Mouse (Mus musculus) hindbrain, embryonic 15.5 days (tissue): ENCODE measurements around the gene Thrb. TPM values are rescaled to one million over a fixed set of nuclear protein-coding genes. Genes with fewer than 3 reads are reported as not detected.
A peak's percentile ranks its signal among the peaks of the same experiment; 100 is the strongest.

Source experiments
- ATAC-seq: fragments of 200-750 bp; cut with Nextera tagmentation; 2 replicates; pipeline ENCODE4 v1.8.0; 2017; ENCODE audit warnings: low read depth, moderate number of reproducible peaks, moderate TSS enrichment; ENCODE audit not compliant: low FRiP score
- H3K27ac ChIP-seq: fragments of 300-500 bp; sonication (generic); replicated peaks from 2 replicates; pipeline ENCODE4 v1.5.1; 2015; ENCODE audit warnings: mild to moderate bottlenecking, inconsistent platforms
- H3K27me3 ChIP-seq: fragments of 300-500 bp; sonication (generic); 2 replicates; pipeline ENCODE4 v1.6.1; 2015; ENCODE audit warnings: control low read depth, inconsistent platforms
- H3K36me3 ChIP-seq: fragments of 300-500 bp; sonication (generic); 2 replicates; pipeline ENCODE4 v1.6.1; 2015; ENCODE audit warnings: control low read depth, inconsistent platforms
- H3K4me1 ChIP-seq: fragments of 300-500 bp; sonication (generic); replicated peaks from 2 replicates; pipeline ENCODE4 v1.6.1; 2015; ENCODE audit warnings: control low read depth, inconsistent platforms
- H3K4me2 ChIP-seq: fragments of 300-500 bp; sonication (generic); 2 replicates; pipeline ENCODE4 v1.6.1; 2015; ENCODE audit warnings: moderate library complexity, mild to moderate bottlenecking, inconsistent platforms
- H3K4me3 ChIP-seq: fragments of 300-500 bp; sonication (generic); 2 replicates; pipeline ENCODE4 v1.5.1; 2015; ENCODE audit warnings: mild to moderate bottlenecking, inconsistent platforms
- H3K9ac ChIP-seq: fragments of 300-500 bp; sonication (generic); 2 replicates; pipeline ENCODE4 v1.6.1; 2015; ENCODE audit warnings: inconsistent platforms
- H3K9me3 ChIP-seq: fragments of 300-500 bp; sonication (generic); 2 replicates; pipeline ENCODE4 v1.6.1; 2016; ENCODE audit warnings: control low read depth, inconsistent platforms
- WGBS: fragments of 180-500 bp; shearing (Covaris S2); methylation state at CpG from one replicate; pipeline ENCODE4 v1.1.7; 2015; 5-methylcytosine and 5-hydroxymethylcytosine counted together
- polyA plus RNA-seq: library from polyadenylated mRNA; unstranded; fragments of >200 nt; fragmentation: Nextera tagmentation; extraction: Ambion mirVana; gene quantifications from 2 replicates; pipeline ENCODE4 v1.2.1, GENCODE M21; 2015

Thrb gene
- polyA plus RNA-seq, 1 experiment from 2014 or later = 2.3 TPM

GRCm38 (mm10) chr14:17903121-17903520, 243.1 kb downstream of the Thrb start:
- no peak for ATAC-seq

GRCm38 (mm10) chr14:17904554-17904953, 244.5 kb downstream of the Thrb start:
- no peak for ATAC-seq
- WGBS = 68% methylated on average over 1 of the region's 1 CpGs
- Histone ChIP-seq H3K4me2 (no peak overlapping the region), H3K4me3 (no peak overlapping the region), H3K27ac (no peak overlapping the region), H3K4me1 (no peaks in the 10 kb centered on the region), H3K9ac (no peak overlapping the region), H3K36me3 (no peaks in the 10 kb centered on the region), H3K9me3 (no peaks in the 10 kb centered on the region), H3K27me3 (no peaks in the 10 kb centered on the region)

More at GRCm38 (mm10) chr14:17903121-17903520, 243.1 kb downstream of the Thrb start:
- Histone ChIP-seq H3K36me3 (no peaks in the 10 kb centered on the region), H3K4me2 (no peak overlapping the region), H3K9me3 (no peaks in the 10 kb centered on the region), H3K4me1 (no peaks in the 10 kb centered on the region), H3K9ac (no peak overlapping the region), H3K4me3 (no peak overlapping the region), H3K27me3 (no peaks in the 10 kb centered on the region), H3K27ac (no peak overlapping the region)
- WGBS = 91% methylated on average over 2 of the region's 2 CpGs

GRCm38 (mm10) chr14:17905627-17906026, 245.6 kb downstream of the Thrb start:
- Histone ChIP-seq H3K4me2 (no peak overlapping the region), H3K4me3 (no peak overlapping the region), H3K9ac (no peak overlapping the region), H3K4me1 (no peaks in the 10 kb centered on the region), H3K27me3 (no peaks in the 10 kb centered on the region), H3K27ac (no peak overlapping the region), H3K36me3 (no peaks in the 10 kb centered on the region), H3K9me3 (no peaks in the 10 kb centered on the region)
- WGBS = 81% methylated on average over 3 of the region's 3 CpGs
- ATAC-seq = no peak

- H3K27ac ChIP-seq = no peak overlapping the region
- no peaks in the 10 kb centered on the region for H3K27me3 ChIP-seq
- 70% methylated on average over 4 of the region's 4 CpGs for WGBS
- no peak overlapping the region for H3K4me3 ChIP-seq
- H3K9me3 ChIP-seq = no peaks in the 10 kb centered on the region
- no peak overlapping the region for H3K9ac ChIP-seq
- no peak overlapping the region for H3K4me2 ChIP-seq
- ATAC-seq = no peak
- H3K4me1 ChIP-seq = no peaks in the 10 kb centered on the region
- H3K36me3 ChIP-seq = no peaks in the 10 kb centered on the region
Observed at GRCm38 (mm10) chr14:17906931-17907330, 246.9 kb downstream of the Thrb start.

GRCm38 (mm10) chr14:17911157-17911556, 251.1 kb downstream of the Thrb start:
- Histone ChIP-seq H3K9ac (no peak overlapping the region), H3K36me3 (no peaks in the 10 kb centered on the region), H3K4me2 (no peak overlapping the region), H3K9me3 (no peaks in the 10 kb centered on the region), H3K4me1 (no peaks in the 10 kb centered on the region), H3K27ac (no peak overlapping the region), H3K27me3 (no peaks in the 10 kb centered on the region), H3K4me3 (no peak overlapping the region)
- no peak for ATAC-seq
- 87% methylated on average over 3 of the region's 3 CpGs for WGBS

- Histone ChIP-seq H3K9me3 (no peaks in the 10 kb centered on the region), H3K4me3 (no peak overlapping the region), H3K27me3 (no peaks in the 10 kb centered on the region), H3K27ac (no peak overlapping the region), H3K4me2 (no peak overlapping the region), H3K4me1 (no peaks in the 10 kb centered on the region), H3K36me3 (no peaks in the 10 kb centered on the region), H3K9ac (no peak overlapping the region)
- no peak for ATAC-seq
- WGBS = 68% methylated on average over 6 of the region's 6 CpGs
Observed at GRCm38 (mm10) chr14:17912573-17913207, 252.6 kb downstream of the Thrb start.

- Histone ChIP-seq H3K36me3 (no peaks in the 10 kb centered on the region), H3K9me3 (no peaks in the 10 kb centered on the region), H3K27ac (no peak overlapping the region), H3K9ac (no peak overlapping the region), H3K4me2 (no peak overlapping the region), H3K4me3 (no peak overlapping the region), H3K4me1 (no peaks in the 10 kb centered on the region), H3K27me3 (no peaks in the 10 kb centered on the region)
- ATAC-seq = no peak
- WGBS = 89% methylated on average over 2 of the region's 2 CpGs
Observed at GRCm38 (mm10) chr14:17915556-17915955, 255.5 kb downstream of the Thrb start.

- H3K27me3 ChIP-seq = no peaks in the 10 kb centered on the region
- no peak overlapping the region for H3K9ac ChIP-seq
- H3K27ac ChIP-seq = no peak overlapping the region
- no peaks in the 10 kb centered on the region for H3K36me3 ChIP-seq
- H3K9me3 ChIP-seq = no peaks in the 10 kb centered on the region
- WGBS = 83% methylated on average over 2 of the region's 2 CpGs
- H3K4me1 ChIP-seq = no peaks in the 10 kb centered on the region
- H3K4me3 ChIP-seq = no peak overlapping the region
- ATAC-seq = no peak
- no peak overlapping the region for H3K4me2 ChIP-seq
Observed at GRCm38 (mm10) chr14:17916651-17917050, 256.6 kb downstream of the Thrb start.

- no peaks in the 10 kb centered on the region for H3K27me3 ChIP-seq
- H3K4me2 ChIP-seq = no peak overlapping the region
- no peak overlapping the region for H3K9ac ChIP-seq
- H3K4me3 ChIP-seq = no peak overlapping the region
- H3K27ac ChIP-seq = no peak overlapping the region
- WGBS = 77% methylated on average over 3 of the region's 3 CpGs
- ATAC-seq = peak; percentile 54; the same call in 1 of the 2 replicates
- H3K9me3 ChIP-seq = no peaks in the 10 kb centered on the region
- no peaks in the 10 kb centered on the region for H3K4me1 ChIP-seq
- H3K36me3 ChIP-seq = no peaks in the 10 kb centered on the region
Observed at GRCm38 (mm10) chr14:17917124-17917763, 257.2 kb downstream of the Thrb start.

GRCm38 (mm10) chr14:17917899-17918298, 257.8 kb downstream of the Thrb start:
- no peak overlapping the region for H3K4me2 ChIP-seq
- 41% methylated on average over 3 of the region's 3 CpGs for WGBS
- ATAC-seq = no peak
- no peaks in the 10 kb centered on the region for H3K4me1 ChIP-seq
- H3K9ac ChIP-seq = no peak overlapping the region
- H3K4me3 ChIP-seq = no peak overlapping the region
- H3K9me3 ChIP-seq = no peaks in the 10 kb centered on the region
- H3K36me3 ChIP-seq = no peaks in the 10 kb centered on the region
- no peaks in the 10 kb centered on the region for H3K27me3 ChIP-seq
- H3K27ac ChIP-seq = no peak overlapping the region

GRCm38 (mm10) chr14:17922807-17923704, 263.0 kb downstream of the Thrb start:
- 75% methylated on average over 8 of the region's 8 CpGs for WGBS
- no peak for ATAC-seq
- Histone ChIP-seq H3K9ac (no peak overlapping the region), H3K27ac (no peak overlapping the region), H3K9me3 (no peaks in the 10 kb centered on the region), H3K27me3 (no peaks in the 10 kb centered on the region), H3K36me3 (no peaks in the 10 kb centered on the region), H3K4me2 (no peak overlapping the region), H3K4me3 (no peak overlapping the region), H3K4me1 (no peaks in the 10 kb centered on the region)

GRCm38 (mm10) chr14:17927469-17927868, 267.4 kb downstream of the Thrb start:
- Histone ChIP-seq H3K9me3 (no peaks in the 10 kb centered on the region), H3K36me3 (no peaks in the 10 kb centered on the region), H3K27me3 (no peaks in the 10 kb centered on the region), H3K4me1 (no peaks in the 10 kb centered on the region), H3K4me2 (no peak overlapping the region), H3K9ac (no peak overlapping the region), H3K4me3 (no peak overlapping the region), H3K27ac (no peak overlapping the region)
- ATAC-seq = no peak
- 30% methylated on average over 1 of the region's 1 CpGs for whole genome bisulfite sequencing
